Mouse (Mus musculus) small intestine, adult 2 months (tissue): ENCODE data around the gene Tmx2.

ENCODE experiments used
- CTCF ChIP-seq: fragments of 200-500 bp; IDR thresholded peaks from 2 replicates; pipeline ENCODE4 v1.5.1; 2012; ENCODE audit warnings: low read depth, mild to moderate bottlenecking, control low read depth, inconsistent platforms, low read length, moderate library complexity, mixed read lengths; ENCODE audit not compliant: insufficient replicate concordance, insufficient read length; ENCODE audit errors: extremely low read depth
- POLR2A ChIP-seq: fragments of 200-500 bp; IDR thresholded peaks from 2 replicates; pipeline ENCODE4 v1.6.1; 2012; ENCODE audit warnings: low read depth, mild to moderate bottlenecking, control low read depth, inconsistent platforms, low read length, moderate library complexity

GRCm38 (mm10) chr2:84626366-84626975 lies 52.5 kb downstream of the Tmx2 start:
- TF ChIP-seq CTCF (no peak), POLR2A (no peak)
